Mouse (Mus musculus) midbrain, embryonic 15.5 days (tissue): ENCODE measurements around the gene Tbc1d22a. TPM values are rescaled to one million over a fixed set of nuclear protein-coding genes. Genes with fewer than 3 reads are reported as not detected.

Source experiments
- ATAC-seq: fragments of 200-750 bp; cut with Nextera tagmentation; replicated peaks from 2 replicates; pipeline ENCODE4 v1.8.0; 2017; ENCODE audit warnings: moderate TSS enrichment
- H3K27ac ChIP-seq: fragments of 300-500 bp; sonication (generic); 2 replicates; pipeline ENCODE4 v1.5.1; 2015; ENCODE audit warnings: mild to moderate bottlenecking, inconsistent platforms
- H3K27me3 ChIP-seq: fragments of 300-500 bp; sonication (generic); replicated peaks from 2 replicates; pipeline ENCODE4 v1.6.1; 2015; ENCODE audit warnings: inconsistent platforms
- H3K36me3 ChIP-seq: fragments of 300-500 bp; sonication (generic); replicated peaks from 2 replicates; pipeline ENCODE4 v1.6.1; 2015; ENCODE audit warnings: inconsistent platforms
- H3K4me1 ChIP-seq: fragments of 300-500 bp; sonication (generic); 2 replicates; pipeline ENCODE4 v1.6.1; 2015; ENCODE audit warnings: inconsistent platforms
- H3K4me2 ChIP-seq: fragments of 300-500 bp; sonication (generic); 2 replicates; pipeline ENCODE4 v1.6.1; 2015; ENCODE audit warnings: inconsistent platforms, mild to moderate bottlenecking, moderate library complexity
- H3K4me3 ChIP-seq: fragments of 300-500 bp; sonication (generic); 2 replicates; pipeline ENCODE4 v1.5.1; 2015; ENCODE audit warnings: mild to moderate bottlenecking, inconsistent platforms
- H3K9ac ChIP-seq: fragments of 300-500 bp; sonication (generic); 2 replicates; pipeline ENCODE4 v1.6.1; 2015; ENCODE audit warnings: mild to moderate bottlenecking, inconsistent platforms
- H3K9me3 ChIP-seq: fragments of 300-500 bp; sonication (generic); 2 replicates; pipeline ENCODE4 v1.6.1; 2016; ENCODE audit warnings: inconsistent platforms
- WGBS: fragments of 180-500 bp; shearing (Covaris S2); methylation state at CpG from one replicate; pipeline ENCODE4 v1.1.7; 2015; ENCODE audit warnings: mixed read lengths; 5-methylcytosine and 5-hydroxymethylcytosine counted together
- polyA plus RNA-seq: library from polyadenylated mRNA; unstranded; fragments of >200 nt; fragmentation: Nextera tagmentation; extraction: Ambion mirVana; gene quantifications from 2 replicates; pipeline ENCODE4 v1.2.1, GENCODE M21; 2015

Gene Tbc1d22a
- polyA plus RNA-seq, 1 experiment from 2014 or later, result 14.3 TPM

GRCm38 (mm10) chr15:86253411-86253810 lies 39.2 kb downstream of the Tbc1d22a start:
- Histone ChIP-seq H3K4me1 (peaks cover 9% of the 10 kb centered on the region), H3K36me3 (no peaks in the 10 kb centered on the region), H3K27ac (no peak overlapping the region), H3K4me2 (no peak overlapping the region), H3K9me3 (no peaks in the 10 kb centered on the region), H3K4me3 (no peak overlapping the region), H3K27me3 (no peaks in the 10 kb centered on the region), H3K9ac (no peak overlapping the region)
- WGBS, result 21% methylated on average over 10 of the region's 10 CpGs
- no peak for ATAC-seq

GRCm38 (mm10) chr15:86256201-86256600 lies 41.9 kb downstream of the Tbc1d22a start:
- Histone ChIP-seq H3K9me3 (no peaks in the 10 kb centered on the region), H3K27me3 (no peaks in the 10 kb centered on the region), H3K27ac (no peak overlapping the region), H3K36me3 (no peaks in the 10 kb centered on the region), H3K4me2 (no peak overlapping the region), H3K4me3 (no peak overlapping the region), H3K9ac (no peak overlapping the region), H3K4me1 (peaks cover 9% of the 10 kb centered on the region)
- WGBS, result 71% methylated on average over 5 of the region's 5 CpGs
- ATAC-seq, result no peak

- no peak overlapping the region for H3K27ac ChIP-seq
- ATAC-seq, result no peak
Observed at GRCm38 (mm10) chr15:86256728-86257179, 42.5 kb downstream of the Tbc1d22a start.

GRCm38 (mm10) chr15:86257916-86258685 lies 43.8 kb downstream of the Tbc1d22a start:
- Histone ChIP-seq H3K36me3 (no peaks in the 10 kb centered on the region), H3K4me2 (no peak overlapping the region), H3K27me3 (no peaks in the 10 kb centered on the region), H3K4me1 (peaks cover 12% of the 10 kb centered on the region), H3K4me3 (no peak overlapping the region), H3K9me3 (no peaks in the 10 kb centered on the region), H3K27ac (no peak overlapping the region), H3K9ac (no peak overlapping the region)
- whole genome bisulfite sequencing, result 91% methylated on average over 9 of the region's 9 CpGs
- ATAC-seq, result no peak

More at GRCm38 (mm10) chr15:86256728-86257179, 42.5 kb downstream of the Tbc1d22a start:
- Histone ChIP-seq H3K27me3 (no peaks in the 10 kb centered on the region), H3K9ac (no peak overlapping the region), H3K4me3 (no peak overlapping the region), H3K4me2 (no peak overlapping the region), H3K9me3 (no peaks in the 10 kb centered on the region), H3K4me1 (peaks cover 9% of the 10 kb centered on the region), H3K36me3 (no peaks in the 10 kb centered on the region)
- WGBS, result 42% methylated on average over 4 of the region's 4 CpGs

GRCm38 (mm10) chr15:86259233-86259632 lies 45.0 kb downstream of the Tbc1d22a start:
- no peaks in the 10 kb centered on the region for H3K27me3 ChIP-seq
- H3K36me3 ChIP-seq, result no peaks in the 10 kb centered on the region
- H3K4me2 ChIP-seq, result no peak overlapping the region
- H3K4me3 ChIP-seq, result no peak overlapping the region
- no peak overlapping the region for H3K27ac ChIP-seq
- ATAC-seq, result no peak
- WGBS, result 69% methylated on average over 4 of the region's 4 CpGs
- H3K4me1 ChIP-seq, result peaks cover 5% of the 10 kb centered on the region; the same call in 1 of the 2 replicates
- H3K9ac ChIP-seq, result no peak overlapping the region
- no peaks in the 10 kb centered on the region for H3K9me3 ChIP-seq

GRCm38 (mm10) chr15:86260111-86260510 lies 45.9 kb downstream of the Tbc1d22a start:
- Histone ChIP-seq H3K4me2 (no peak overlapping the region), H3K27ac (no peak overlapping the region), H3K4me1 (peaks cover 5% of the 10 kb centered on the region; the same call in 1 of the 2 replicates), H3K36me3 (no peaks in the 10 kb centered on the region), H3K4me3 (no peak overlapping the region), H3K27me3 (no peaks in the 10 kb centered on the region), H3K9ac (no peak overlapping the region), H3K9me3 (no peaks in the 10 kb centered on the region)
- 89% methylated on average over 4 of the region's 4 CpGs for WGBS
- no peak for ATAC-seq

- Histone ChIP-seq H3K27ac (no peak overlapping the region), H3K9me3 (no peaks in the 10 kb centered on the region), H3K4me3 (no peak overlapping the region), H3K36me3 (no peaks in the 10 kb centered on the region), H3K27me3 (no peaks in the 10 kb centered on the region), H3K9ac (no peak overlapping the region), H3K4me2 (no peak overlapping the region), H3K4me1 (peaks cover 5% of the 10 kb centered on the region; the same call in 1 of the 2 replicates)
- no peak for ATAC-seq
- WGBS, result 76% methylated on average over 3 of the region's 3 CpGs
Observed at GRCm38 (mm10) chr15:86264389-86264788, 50.1 kb downstream of the Tbc1d22a start.

GRCm38 (mm10) chr15:86264803-86265202 lies 50.5 kb downstream of the Tbc1d22a start:
- H3K36me3 ChIP-seq, result no peaks in the 10 kb centered on the region
- peaks cover 5% of the 10 kb centered on the region; the same call in 1 of the 2 replicates for H3K4me1 ChIP-seq
- H3K27ac ChIP-seq, result no peak overlapping the region
- H3K4me3 ChIP-seq, result no peak overlapping the region
- H3K9me3 ChIP-seq, result no peaks in the 10 kb centered on the region
- ATAC-seq, result no peak
- H3K9ac ChIP-seq, result no peak overlapping the region
- no peak overlapping the region for H3K4me2 ChIP-seq
- WGBS, result 33% methylated on average over 7 of the region's 7 CpGs
- H3K27me3 ChIP-seq, result no peaks in the 10 kb centered on the region

GRCm38 (mm10) chr15:86266975-86267374 lies 52.7 kb downstream of the Tbc1d22a start:
- Histone ChIP-seq H3K36me3 (no peaks in the 10 kb centered on the region), H3K9me3 (no peaks in the 10 kb centered on the region), H3K4me2 (no peak overlapping the region), H3K27ac (no peak overlapping the region), H3K4me3 (no peak overlapping the region), H3K9ac (no peak overlapping the region), H3K4me1 (peaks cover 4% of the 10 kb centered on the region; the same call in 1 of the 2 replicates), H3K27me3 (no peaks in the 10 kb centered on the region)
- ATAC-seq, result no peak
- 74% methylated on average over 4 of the region's 4 CpGs for WGBS

GRCm38 (mm10) chr15:86268526-86268925 lies 54.3 kb downstream of the Tbc1d22a start:
- ATAC-seq, result no peak
- Histone ChIP-seq H3K4me1 (no peaks in the 10 kb centered on the region), H3K9ac (no peak overlapping the region), H3K27ac (no peak overlapping the region), H3K4me3 (no peak overlapping the region), H3K4me2 (no peak overlapping the region), H3K27me3 (no peaks in the 10 kb centered on the region), H3K36me3 (no peaks in the 10 kb centered on the region), H3K9me3 (no peaks in the 10 kb centered on the region)
- 80% methylated on average over 1 of the region's 1 CpGs for WGBS

- no peak overlapping the region for H3K9ac ChIP-seq
- WGBS, result 72% methylated on average over 7 of the region's 7 CpGs
- H3K9me3 ChIP-seq, result no peaks in the 10 kb centered on the region
- H3K27me3 ChIP-seq, result no peaks in the 10 kb centered on the region
- H3K4me3 ChIP-seq, result no peak overlapping the region
- H3K4me2 ChIP-seq, result no peak overlapping the region
- 0 out of 2 replicates have a peak, but pooled peaks have one; percentile 15 for ATAC-seq
- no peaks in the 10 kb centered on the region for H3K36me3 ChIP-seq
- peaks cover 45% of the 10 kb centered on the region for H3K4me1 ChIP-seq
- H3K27ac ChIP-seq, result peak overlapping the region; percentile 42; the same call in 1 of the 2 replicates
Observed at GRCm38 (mm10) chr15:86275754-86276153, 61.5 kb downstream of the Tbc1d22a start.

- peak; percentile 53; the same call in 1 of the 2 replicates for ATAC-seq
- no peak overlapping the region for H3K4me3 ChIP-seq
- H3K36me3 ChIP-seq, result no peaks in the 10 kb centered on the region
- 24% methylated on average over 11 of the region's 11 CpGs for WGBS
- H3K4me2 ChIP-seq, result peak overlapping the region; percentile 39
- no peaks in the 10 kb centered on the region for H3K9me3 ChIP-seq
- H3K4me1 ChIP-seq, result peaks cover 49% of the 10 kb centered on the region
- peak overlapping the region; percentile 60 for H3K27ac ChIP-seq
- no peaks in the 10 kb centered on the region for H3K27me3 ChIP-seq
- H3K9ac ChIP-seq, result no peak overlapping the region
Observed at GRCm38 (mm10) chr15:86276538-86277264, 62.4 kb downstream of the Tbc1d22a start.
